Mouse (Mus musculus) midbrain, embryonic 14.5 days (tissue): ENCODE measurements around the gene Slc12a5. TPM values are rescaled to one million over a fixed set of nuclear protein-coding genes. Genes with fewer than 3 reads are reported as not detected.

Source experiments
- ATAC-seq: fragments of 200-750 bp; cut with Nextera tagmentation; 2 replicates; pipeline ENCODE4 v1.8.0; 2017; ENCODE audit warnings: moderate number of reproducible peaks, moderate library complexity; ENCODE audit not compliant: low FRiP score, low TSS enrichment
- DNase-seq: peaks from one replicate; pipeline ENCODE4 v3.0.0-alpha.2; 2015
- H3K27ac ChIP-seq: fragments of 300-500 bp; sonication (generic); replicated peaks from 2 replicates; pipeline ENCODE4 v1.5.1; 2014; ENCODE audit warnings: mild to moderate bottlenecking, low read depth, low read length, moderate library complexity
- H3K27me3 ChIP-seq: fragments of 300-500 bp; sonication (generic); 2 replicates; pipeline ENCODE4 v1.6.1; 2014; ENCODE audit warnings: low read length, control low read depth, mixed read lengths; ENCODE audit not compliant: control insufficient read depth, insufficient read depth
- H3K36me3 ChIP-seq: fragments of 300-500 bp; sonication (generic); 2 replicates; pipeline ENCODE4 v1.6.1; 2014; ENCODE audit warnings: low read length, control low read depth; ENCODE audit not compliant: control insufficient read depth, insufficient read depth
- H3K4me1 ChIP-seq: fragments of 300-500 bp; sonication (generic); 2 replicates; pipeline ENCODE4 v1.6.1; 2014; ENCODE audit warnings: mild to moderate bottlenecking, antibody characterized with exemption, low read length, control low read depth; ENCODE audit not compliant: control insufficient read depth, insufficient read depth
- H3K4me2 ChIP-seq: fragments of 300-500 bp; sonication (generic); 2 replicates; pipeline ENCODE4 v1.6.1; 2014; ENCODE audit warnings: mild to moderate bottlenecking, low read length, moderate library complexity
- H3K4me3 ChIP-seq: fragments of 300-500 bp; sonication (generic); replicated peaks from 2 replicates; pipeline ENCODE4 v1.5.1; 2014; ENCODE audit warnings: low read depth, low read length
- H3K9ac ChIP-seq: fragments of 300-500 bp; sonication (generic); replicated peaks from 2 replicates; pipeline ENCODE4 v1.6.1; 2014; ENCODE audit warnings: mild to moderate bottlenecking, low read length, moderate library complexity
- H3K9me3 ChIP-seq: fragments of 300-500 bp; sonication (generic); 2 replicates; pipeline ENCODE4 v1.6.1; 2016; ENCODE audit warnings: low read length, control low read depth, mixed read lengths; ENCODE audit not compliant: control insufficient read depth
- WGBS: fragments of 180-500 bp; shearing (Covaris S2); extraction: QIAGEN DNeasy Blood & Tissue Kit; methylation state at CpG from one replicate; pipeline ENCODE4 v1.1.7; 2014; 5-methylcytosine and 5-hydroxymethylcytosine counted together
- polyA plus RNA-seq: library from polyadenylated mRNA; unstranded; fragments of >200 nt; fragmentation: Nextera tagmentation; extraction: Ambion mirVana; gene quantifications from 2 replicates; pipeline ENCODE4 v1.2.1, GENCODE M21; 2014

Gene Slc12a5
- polyA plus RNA-seq, 1 experiment from 2014 or later = 53.8 TPM

DNA sequence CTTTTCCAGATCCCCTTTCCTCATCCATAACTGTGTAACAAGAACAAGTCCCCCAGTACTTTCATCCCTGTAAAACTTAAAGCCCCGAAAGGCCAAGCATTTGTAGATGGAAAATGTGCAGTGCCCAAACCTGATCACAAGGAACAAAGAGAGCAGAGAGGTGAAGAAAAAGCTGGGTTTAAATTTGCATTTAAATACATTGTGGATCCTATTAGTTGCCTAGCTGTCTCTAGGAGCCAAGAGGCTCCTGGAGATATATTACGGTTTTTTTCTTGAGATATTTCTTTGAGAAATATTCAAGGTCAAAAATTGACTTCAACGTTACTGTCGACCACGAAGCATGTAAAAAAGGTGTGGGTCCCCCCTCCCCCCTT, 74.4 kb downstream of the Slc12a5 start:
- ATAC-seq (peak; percentile 50; the same call in 1 of the 2 replicates), DNase-seq (no peak)

DNA sequence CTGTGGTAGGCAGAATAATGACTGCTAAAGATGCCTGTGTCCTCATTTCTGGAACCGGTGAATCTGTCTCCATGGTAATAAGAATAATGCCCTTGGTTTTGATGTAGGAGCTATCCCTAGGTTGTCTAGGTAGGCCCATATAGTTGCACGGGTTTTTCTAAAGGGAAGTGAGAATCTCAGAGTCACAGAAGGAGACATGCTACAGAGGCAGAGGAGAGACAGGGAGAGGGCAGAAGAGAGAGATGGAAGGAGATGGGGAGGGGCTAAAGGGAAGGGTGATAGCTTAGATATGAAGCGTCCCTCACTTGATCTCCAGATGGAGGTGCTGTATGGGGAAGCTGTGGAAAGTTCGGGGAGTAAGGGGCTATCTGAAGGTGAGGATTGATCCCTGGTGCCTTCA, 76.8 kb downstream of the Slc12a5 start:
- H3K4me2 ChIP-seq = no peak overlapping the region
- H3K9me3 ChIP-seq = no peaks in the 10 kb centered on the region
- ATAC-seq (no peak), DNase-seq (no peak)
- H3K27ac ChIP-seq = no peak overlapping the region
- no peaks in the 10 kb centered on the region for H3K36me3 ChIP-seq
- no peak overlapping the region for H3K9ac ChIP-seq
- no peaks in the 10 kb centered on the region for H3K27me3 ChIP-seq
- H3K4me3 ChIP-seq = no peak overlapping the region
- H3K4me1 ChIP-seq = peaks cover 17% of the 10 kb centered on the region
- 59% methylated on average over 4 of the region's 4 CpGs for WGBS

More for the DNA sequence above, 74.4 kb downstream of the Slc12a5 start:
- Histone ChIP-seq H3K4me3 (peak overlapping the region; percentile 80; the same call in 1 of the 2 replicates), H3K9ac (peak overlapping the region; percentile 28; the same call in 1 of the 2 replicates), H3K36me3 (no peaks in the 10 kb centered on the region), H3K4me1 (peaks cover 35% of the 10 kb centered on the region), H3K9me3 (no peaks in the 10 kb centered on the region), H3K27ac (peak overlapping the region; percentile 96), H3K27me3 (no peaks in the 10 kb centered on the region), H3K4me2 (peak overlapping the region; percentile 87)
- WGBS = 3% methylated on average over 5 of the region's 5 CpGs

DNA sequence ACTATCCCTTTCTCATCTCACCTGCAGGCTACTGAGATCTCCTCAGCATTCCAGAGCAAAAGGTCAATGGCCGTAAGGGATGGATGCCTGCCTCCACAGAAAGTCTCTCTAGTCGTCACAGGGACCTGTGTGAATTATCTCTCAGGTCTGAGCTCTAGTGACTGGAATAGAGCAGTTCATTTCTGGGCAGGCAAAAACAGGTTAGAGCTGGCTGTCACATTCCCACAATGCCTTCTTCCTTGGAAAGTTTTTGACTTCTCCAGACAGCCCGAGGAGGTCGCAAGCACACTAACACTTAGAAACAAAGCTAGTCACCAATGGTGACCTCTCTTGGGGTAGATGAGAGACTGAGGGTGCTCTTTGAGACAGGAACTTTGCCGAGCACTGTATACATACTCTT, 81.5 kb downstream of the Slc12a5 start:
- 85% methylated on average over 5 of the region's 5 CpGs for WGBS
- Histone ChIP-seq H3K9me3 (no peaks in the 10 kb centered on the region), H3K4me1 (peaks cover 13% of the 10 kb centered on the region), H3K9ac (no peak overlapping the region), H3K4me2 (no peak overlapping the region), H3K27ac (no peak overlapping the region), H3K4me3 (no peak overlapping the region), H3K36me3 (no peaks in the 10 kb centered on the region), H3K27me3 (no peaks in the 10 kb centered on the region)
- DNase-seq (no peak), ATAC-seq (no peak)

GRCm38 (mm10) chr2:165043090-165043636, 82.6 kb downstream of the Slc12a5 start:
- Histone ChIP-seq H3K27me3 (no peaks in the 10 kb centered on the region), H3K9me3 (no peaks in the 10 kb centered on the region), H3K4me2 (peak overlapping the region; percentile 48), H3K4me1 (peaks cover 13% of the 10 kb centered on the region), H3K4me3 (peak overlapping the region; percentile 17; the same call in 1 of the 2 replicates), H3K36me3 (no peaks in the 10 kb centered on the region), H3K27ac (peak overlapping the region; percentile 74), H3K9ac (peak overlapping the region; percentile 44; the same call in 1 of the 2 replicates)
- ATAC-seq = peak; percentile 14; the same call in 1 of the 2 replicates
- peak; percentile 75 for DNase-seq
- WGBS = 3% methylated on average over 17 of the region's 17 CpGs

- H3K27me3 ChIP-seq = no peaks in the 10 kb centered on the region
- DNase-seq = no peak
- no peaks in the 10 kb centered on the region for H3K36me3 ChIP-seq
- no peaks in the 10 kb centered on the region for H3K9me3 ChIP-seq
- no peak overlapping the region for H3K4me3 ChIP-seq
- H3K4me2 ChIP-seq = peak overlapping the region; percentile 48; the same call in 1 of the 2 replicates
- H3K9ac ChIP-seq = no peak overlapping the region
- ATAC-seq = no peak
- 51% methylated on average over 2 of the region's 2 CpGs for WGBS
- H3K27ac ChIP-seq = peak overlapping the region; percentile 74
- H3K4me1 ChIP-seq = peaks cover 13% of the 10 kb centered on the region
These were observed 83.1 kb downstream of the Slc12a5 start for GRCm38 (mm10) chr2:165043729-165044128.

- DNase-seq = no peak
- H3K36me3 ChIP-seq = no peaks in the 10 kb centered on the region
- no peaks in the 10 kb centered on the region for H3K27me3 ChIP-seq
- no peak for ATAC-seq
- H3K4me3 ChIP-seq = no peak overlapping the region
- H3K9ac ChIP-seq = no peak overlapping the region
- H3K27ac ChIP-seq = no peak overlapping the region
- H3K4me2 ChIP-seq = no peak overlapping the region
- WGBS = 48% methylated on average over 5 of the region's 5 CpGs
- H3K4me1 ChIP-seq = peaks cover 11% of the 10 kb centered on the region
- H3K9me3 ChIP-seq = no peaks in the 10 kb centered on the region
These were observed 88.4 kb downstream of the Slc12a5 start for GRCm38 (mm10) chr2:165049044-165049443.

Other genes starting within 250 kb of the Slc12a5 start
- gene Spint5, start 245.5 kb upstream of the Slc12a5 start, polyA plus RNA-seq = not detected in 2 replicates
- gene Wfdc3, start 214.9 kb upstream of the Slc12a5 start, polyA plus RNA-seq = 0.80 and 1.1 TPM in 2 replicates
- gene Dnttip1, start 214.8 kb upstream of the Slc12a5 start, polyA plus RNA-seq = 49.1 and 55.0 TPM in 2 replicates
- 45.9 and 85.7 TPM in 2 replicates for gene Ube2c, start 190.9 kb upstream of the Slc12a5 start, polyA plus RNA-seq
- not detected in 2 replicates for gene Tnnc2, start 180.8 kb upstream of the Slc12a5 start, polyA plus RNA-seq
- 22.1 and 34.5 TPM in 2 replicates for gene Snx21, start 175.0 kb upstream of the Slc12a5 start, polyA plus RNA-seq
- gene Acot8, start 155.9 kb upstream of the Slc12a5 start, polyA plus RNA-seq = 17.1 and 18.5 TPM in 2 replicates
- gene Zswim3, start 155.7 kb upstream of the Slc12a5 start, polyA plus RNA-seq = 14.7 and 15.6 TPM in 2 replicates
- 27.8 and 30.5 TPM in 2 replicates for gene Zswim1, start 138.1 kb upstream of the Slc12a5 start, polyA plus RNA-seq
- 0.29 TPM in 1 of 2 replicates, not detected in the other for gene Spata25, start 132.3 kb upstream of the Slc12a5 start, polyA plus RNA-seq
- 77.1 and 88.2 TPM in 2 replicates for gene Ctsa, start 127.9 kb upstream of the Slc12a5 start, polyA plus RNA-seq
- 5.1 and 6.9 TPM in 2 replicates for gene Neurl2, start 127.3 kb upstream of the Slc12a5 start, polyA plus RNA-seq
- gene Pltp, start 103.1 kb upstream of the Slc12a5 start, polyA plus RNA-seq = 29.8 and 91.1 TPM in 2 replicates
- gene Pcif1, start 81.5 kb upstream of the Slc12a5 start, polyA plus RNA-seq = 92.8 and 99.5 TPM in 2 replicates
- 13.9 and 15.5 TPM in 2 replicates for gene Zfp335, start 49.0 kb upstream of the Slc12a5 start, polyA plus RNA-seq
- 29.7 and 29.9 TPM in 2 replicates for gene Mmp9, start 20.0 kb upstream of the Slc12a5 start, polyA plus RNA-seq
- 76.6 and 105 TPM in 2 replicates for gene Ncoa5, start 74.1 kb downstream of the Slc12a5 start, polyA plus RNA-seq
- gene Cd40, start 94.8 kb downstream of the Slc12a5 start, polyA plus RNA-seq = 5.1 and 7.3 TPM in 2 replicates
- gene 1700025C18Rik, start 129.9 kb downstream of the Slc12a5 start, polyA plus RNA-seq = not detected in 2 replicates